Mouse (Mus musculus) lung, postnatal 0 days (tissue): Measurements from ENCODE around the gene Gpatch8.

ENCODE experiments used
- CTCF ChIP-seq: IDR thresholded peaks from 2 replicates; pipeline ENCODE4 v1.5.1; 2016; ENCODE audit warnings: antibody characterized with exemption, mild to moderate bottlenecking
- EP300 ChIP-seq: IDR thresholded peaks from 2 replicates; pipeline ENCODE4 v1.6.1; 2016; ENCODE audit warnings: antibody characterized with exemption, mild to moderate bottlenecking, control low read depth

DNA sequence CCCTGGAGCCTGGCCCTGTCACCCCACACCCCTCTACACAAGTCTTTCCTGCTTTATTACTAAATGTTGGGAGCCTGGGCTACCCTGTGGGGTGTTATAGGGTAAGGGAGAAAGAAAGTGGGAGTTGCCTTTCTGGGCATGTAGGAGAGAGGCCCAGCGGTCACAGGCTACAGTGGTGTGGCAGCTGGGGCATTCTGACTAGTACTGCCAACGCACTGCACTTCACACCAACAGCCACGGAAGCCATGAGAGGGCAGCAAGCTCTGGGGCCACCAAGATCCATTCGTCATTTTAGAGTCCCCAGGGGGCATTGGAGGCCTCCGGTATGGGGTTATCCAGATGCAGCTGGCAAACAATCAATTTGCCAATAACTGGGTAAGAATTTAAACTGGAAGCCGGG lies 114.1 kb downstream of the Gpatch8 start:
- no peak for TF ChIP-seq CTCF
- no peak for TF ChIP-seq EP300
